Mouse (Mus musculus): Measurements from ENCODE around the gene Nelfb.

Nelfb gene

DNA sequence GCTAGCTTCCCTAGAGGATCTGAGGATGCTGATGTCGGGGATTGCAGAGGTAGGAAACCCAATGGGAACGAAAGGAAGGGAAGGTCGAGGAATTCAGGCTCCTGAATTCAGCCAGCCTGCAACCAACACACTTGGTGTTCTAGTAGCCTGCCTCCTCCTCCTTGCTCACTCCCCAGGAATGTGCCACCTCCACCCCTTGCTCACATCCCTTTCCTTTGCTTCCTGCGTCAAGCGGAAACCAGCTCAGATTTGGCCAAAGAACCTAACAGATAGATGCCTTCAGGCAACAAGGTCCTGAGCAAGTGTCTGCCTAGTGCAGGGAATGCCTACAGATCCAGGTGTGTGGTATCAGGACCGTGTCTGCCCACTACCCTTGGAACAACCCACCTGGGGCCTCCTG is 34.7 kb downstream of the Nelfb start:
- DNase-seq (ENCODE audit: low spot score in 2 of 2): no peak

DNA sequence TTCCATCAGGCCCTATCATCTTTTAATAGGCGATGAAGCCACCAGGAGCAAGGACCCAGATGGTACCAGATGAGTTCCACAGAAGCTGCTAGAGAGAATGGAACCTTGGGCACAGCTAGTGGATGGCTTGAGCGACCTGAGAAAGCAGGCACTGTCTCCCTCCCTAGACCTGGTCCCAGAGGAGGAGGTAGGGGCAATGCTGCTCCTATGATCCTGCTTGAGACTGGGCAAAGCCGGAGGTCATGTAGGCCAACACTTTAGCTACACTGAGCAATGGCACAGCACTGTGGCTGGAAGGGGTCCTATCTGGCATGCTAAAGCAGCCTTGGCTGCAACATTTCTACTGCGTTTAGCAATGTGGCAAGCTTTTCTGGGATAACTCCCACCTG is 35.6 kb downstream of the Nelfb start:
- no peak for DNase-seq (ENCODE audit: low spot score in 2 of 2)

DNA sequence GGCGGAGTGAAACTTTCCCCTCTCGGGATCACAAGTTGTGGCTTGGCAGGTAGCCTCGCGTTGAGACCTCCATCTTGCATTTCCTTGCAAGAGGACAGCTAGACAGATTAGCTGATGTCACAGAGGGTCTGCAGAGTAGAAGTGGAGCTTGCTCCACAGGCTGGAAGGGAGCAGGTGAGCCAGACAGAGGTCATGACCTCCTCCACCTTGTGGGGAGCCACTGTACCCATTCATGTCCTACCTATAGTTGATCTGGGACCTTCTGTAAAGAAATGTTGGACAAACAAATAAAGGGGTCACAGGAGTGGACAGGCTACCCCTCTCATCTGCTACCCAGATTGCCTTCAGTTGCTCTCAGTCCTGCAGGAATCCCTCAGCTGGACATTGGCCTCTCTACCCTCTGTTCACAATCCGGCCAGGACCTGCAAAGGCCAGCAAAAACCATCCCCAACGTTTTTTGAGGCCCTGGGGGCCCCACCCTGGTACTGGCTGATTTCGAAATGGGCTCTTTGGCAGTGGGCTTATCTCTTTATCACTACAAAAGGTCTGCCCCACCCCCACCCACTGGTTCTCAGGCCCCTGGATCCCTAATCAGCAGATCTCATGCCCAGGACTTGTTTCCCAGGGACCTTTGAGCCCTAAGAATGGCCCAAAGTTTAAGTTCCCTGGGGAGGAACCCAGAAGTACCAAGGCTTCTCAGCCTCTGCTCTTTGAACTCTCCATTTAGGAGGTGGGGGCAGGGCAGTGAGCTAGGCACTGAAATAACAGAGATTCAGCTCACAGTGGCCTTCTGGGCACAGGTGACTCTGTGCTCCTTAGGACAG is 36.2 kb downstream of the Nelfb start:
- no peak for DNase-seq (ENCODE audit: low spot score in 2 of 2)

DNA sequence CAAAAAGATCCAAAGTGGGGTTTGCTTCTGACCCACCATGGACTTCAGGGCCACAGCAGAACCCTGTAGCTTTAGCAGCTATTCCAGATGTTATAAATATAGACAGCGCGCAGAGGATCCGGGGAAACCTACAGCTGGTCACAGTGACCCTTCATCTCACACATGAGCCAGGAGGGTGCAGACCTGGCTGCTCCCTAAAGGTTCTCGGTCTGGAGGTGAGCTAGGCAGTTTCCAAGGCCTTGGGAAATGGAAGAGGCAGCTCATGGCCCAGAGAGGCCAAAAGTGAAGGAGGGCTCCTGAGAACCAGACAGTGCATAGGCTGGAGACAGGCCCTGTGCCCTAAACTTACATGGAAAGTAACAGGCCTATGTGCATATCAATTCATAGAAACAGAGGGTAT is 37.5 kb downstream of the Nelfb start:
- no peak for DNase-seq (ENCODE audit: low spot score in 2 of 2)

DNA sequence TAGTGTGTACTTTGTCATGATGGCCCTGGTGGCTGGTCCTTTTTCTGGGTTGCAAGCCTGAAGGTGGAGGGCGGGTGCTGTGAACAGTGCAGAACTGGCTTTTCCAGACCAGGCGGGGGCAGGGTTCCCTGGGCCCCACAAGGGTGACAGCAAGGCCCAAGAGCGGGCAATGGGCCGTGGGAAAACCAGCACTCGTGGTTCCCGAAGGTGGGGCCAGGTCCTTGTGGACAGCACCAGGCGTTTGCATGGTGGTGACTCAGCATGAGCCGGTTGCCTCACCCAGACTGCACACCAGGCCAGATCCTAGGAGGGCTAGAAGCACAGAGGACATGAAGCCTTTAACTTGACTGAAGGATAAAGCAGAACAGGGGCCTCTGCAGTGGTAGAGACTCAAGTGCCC is 38.7 kb downstream of the Nelfb start:
- no peak for DNase-seq (ENCODE audit: low spot score in 2 of 2)

DNA sequence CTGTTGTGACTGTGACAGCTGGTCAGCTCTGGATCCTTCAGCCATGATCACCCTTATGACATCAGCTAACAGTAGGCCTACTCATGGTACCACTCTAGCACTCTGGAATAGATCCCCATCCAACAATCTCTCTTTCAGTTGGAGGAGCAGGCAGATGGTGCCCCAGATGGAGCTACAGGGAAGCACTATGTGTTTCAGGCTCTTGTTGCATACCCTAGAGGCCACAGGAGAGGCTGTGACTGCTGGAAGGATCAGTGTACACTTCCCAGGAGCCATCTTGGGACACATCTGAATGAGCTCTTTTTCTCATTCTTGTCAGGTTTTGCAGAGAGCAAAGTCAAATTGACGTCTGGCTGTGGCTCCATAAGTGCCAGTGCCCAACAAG is 39.5 kb downstream of the Nelfb start:
- no peak for DNase-seq (ENCODE audit: low spot score in 2 of 2)

DNA sequence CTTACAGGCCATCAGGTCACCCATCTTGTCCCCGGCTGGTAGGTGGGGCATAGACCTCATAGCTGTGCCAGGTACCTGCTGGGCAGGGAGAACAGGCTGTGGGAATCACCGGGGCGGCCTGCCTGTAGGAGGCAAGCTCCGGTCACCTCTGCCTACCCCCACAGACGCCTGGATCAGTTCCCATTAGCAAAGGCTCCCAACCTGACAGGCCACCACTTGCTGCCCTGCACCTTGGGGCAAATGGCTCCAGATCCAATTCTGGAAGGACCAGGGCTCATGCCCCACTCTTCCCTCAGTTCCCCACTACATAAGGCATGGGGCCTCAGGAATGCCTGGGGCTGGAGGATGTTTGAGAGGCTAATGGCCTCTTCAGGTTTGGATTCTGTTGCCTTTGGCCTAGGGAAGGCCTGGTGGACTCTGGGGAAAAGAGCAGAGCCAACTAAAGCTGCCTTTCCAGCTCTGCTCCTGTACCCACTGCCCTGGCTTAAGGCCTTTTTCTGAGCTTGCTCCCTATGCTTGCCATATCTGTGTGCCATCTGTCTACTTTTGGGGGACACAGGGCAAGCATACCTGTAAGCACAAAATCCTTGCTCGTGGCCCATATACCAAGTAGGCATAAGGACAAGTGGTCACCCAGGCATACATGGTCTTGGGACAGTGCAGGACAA is 40.1 kb downstream of the Nelfb start:
- no peak for DNase-seq (ENCODE audit: low spot score in 2 of 2)

DNA sequence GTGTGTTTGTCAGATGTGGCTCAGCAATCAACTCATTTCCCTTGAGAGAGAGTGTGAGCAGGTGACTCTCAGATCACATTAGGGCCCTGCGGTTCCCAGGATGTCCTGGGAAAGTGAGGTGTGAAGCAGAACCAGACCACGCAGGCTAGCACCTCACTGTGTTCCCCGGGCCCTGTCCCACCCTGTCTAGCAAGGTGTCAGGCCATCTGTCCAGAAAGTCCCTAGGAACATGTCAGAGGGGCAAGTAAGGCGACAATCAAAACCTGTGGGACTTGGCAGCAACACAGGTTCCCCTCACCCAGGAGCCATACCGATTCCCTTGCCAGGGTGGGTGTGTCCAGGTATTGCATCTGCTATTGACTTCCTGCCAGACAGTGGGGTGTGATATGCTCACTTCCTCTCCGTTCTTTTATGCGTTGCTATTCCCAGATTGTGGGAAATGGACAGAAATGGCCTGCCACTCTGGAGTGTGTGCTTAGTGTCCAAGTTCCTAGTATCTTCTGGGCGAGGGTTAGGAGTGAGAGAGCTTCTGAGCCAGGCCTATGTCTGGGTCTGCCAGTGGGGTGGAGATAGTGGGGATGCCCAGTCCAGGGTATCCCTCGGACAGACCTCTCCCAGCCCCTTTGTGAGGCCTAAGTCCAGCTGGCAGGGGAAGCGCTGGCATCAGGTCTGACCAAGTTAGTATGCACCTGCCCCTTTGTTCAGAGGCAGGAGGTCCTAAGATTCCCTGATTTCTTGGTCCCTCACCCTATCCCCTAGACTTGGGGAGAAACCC is 40.8 kb downstream of the Nelfb start:
- no peak for DNase-seq (ENCODE audit: low spot score in 2 of 2)

DNA sequence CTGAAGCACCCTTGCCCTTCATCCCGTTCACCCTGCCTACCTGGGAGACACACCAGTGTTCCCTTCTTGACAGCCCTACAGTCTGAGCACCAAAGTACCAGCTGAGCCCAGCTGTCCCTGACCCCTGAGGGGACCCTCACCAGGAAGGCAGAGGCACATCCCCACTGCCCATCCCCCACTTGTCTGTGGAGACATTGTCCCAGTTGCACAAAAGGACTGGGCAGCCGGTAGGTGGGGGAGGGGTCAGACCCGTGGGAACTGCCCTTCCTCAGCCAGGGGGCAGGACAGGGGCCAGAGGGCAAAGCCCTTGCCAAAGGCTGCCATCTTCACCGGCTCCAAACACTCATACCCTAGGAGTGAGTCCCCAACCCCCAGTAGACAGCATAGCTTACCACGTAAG is 41.5 kb downstream of the Nelfb start:
- peak in 1 of 2 experiments; percentile 23 for DNase-seq (ENCODE audit: low spot score in 2 of 2)

DNA sequence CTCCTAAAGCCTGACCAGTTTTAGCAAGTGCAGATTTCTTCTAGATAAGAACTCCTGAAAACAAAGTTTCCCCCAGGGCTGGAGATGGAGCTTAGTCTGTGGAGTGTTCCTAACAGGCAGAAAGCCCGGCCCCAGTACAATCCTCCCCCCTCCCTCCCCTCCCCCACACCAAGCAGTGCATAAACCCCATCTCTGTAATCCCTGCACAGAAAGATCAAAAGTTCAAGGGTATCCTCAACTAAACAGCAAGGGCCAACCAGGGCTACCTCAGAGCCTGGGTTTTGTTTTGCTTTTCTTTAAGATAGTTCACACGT is 42.7 kb downstream of the Nelfb start:
- no peak for DNase-seq (ENCODE audit: low spot score in 2 of 2)

DNA sequence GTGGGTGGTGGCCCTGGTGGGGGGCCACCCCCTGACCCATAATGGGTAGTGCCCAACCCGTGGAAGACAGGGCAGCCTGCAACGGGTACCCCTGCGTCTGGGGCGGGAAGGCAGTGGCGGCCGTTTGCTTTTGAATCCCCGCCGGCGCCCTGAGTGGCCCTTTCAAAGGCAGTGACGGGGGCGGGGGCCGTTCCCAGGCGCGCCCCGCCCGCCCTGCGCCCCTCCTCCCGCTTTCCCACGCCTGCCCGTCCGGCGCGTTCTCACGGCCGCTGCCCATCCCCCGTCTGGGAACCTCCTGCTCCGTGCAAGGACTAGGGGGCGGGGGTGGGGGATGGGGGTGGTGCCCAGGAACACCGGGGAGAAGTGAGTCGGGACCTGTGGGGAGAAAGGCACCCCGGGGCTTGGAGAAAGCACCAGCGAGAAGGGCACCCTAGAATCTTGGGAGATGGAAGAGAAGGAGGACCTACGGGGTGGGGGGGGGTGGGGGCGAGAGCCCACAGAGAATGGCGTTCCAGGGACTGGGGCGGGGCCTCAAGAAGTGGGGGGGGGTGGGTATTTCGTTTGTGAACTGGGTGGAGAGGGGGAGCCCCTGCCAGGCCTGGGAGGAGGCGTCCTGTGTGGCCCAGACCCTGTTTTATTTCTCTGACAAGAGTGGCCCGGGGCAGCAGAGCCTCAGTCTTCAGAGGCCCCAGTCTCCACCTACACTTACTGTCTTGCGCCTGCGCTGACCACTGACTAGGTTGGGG is 43.2 kb downstream of the Nelfb start:
- peak in 1 of 2 experiments; percentile 24 for DNase-seq (ENCODE audit: low spot score in 2 of 2)

DNA sequence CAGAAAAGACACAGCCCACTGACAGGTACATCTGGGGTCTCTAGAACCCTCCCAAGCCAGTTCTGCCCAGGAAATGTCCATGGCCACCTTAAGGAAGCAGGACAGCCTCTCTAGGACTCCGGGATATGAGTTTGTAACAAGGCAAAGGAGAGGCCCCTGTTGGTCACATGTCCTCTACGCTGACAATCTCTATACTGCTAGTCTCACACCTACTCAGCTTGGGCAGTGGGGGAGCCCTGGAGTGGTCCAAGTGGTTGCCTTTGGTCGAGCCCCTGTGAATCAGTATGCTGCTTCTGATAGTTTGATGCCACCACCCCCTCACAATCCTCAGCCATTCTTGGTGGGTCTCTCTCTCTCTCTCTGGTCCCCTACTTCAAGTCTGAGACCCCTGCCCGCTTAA is 43.8 kb downstream of the Nelfb start:
- DNase-seq (ENCODE audit: low spot score in 2 of 2): no peak

DNA sequence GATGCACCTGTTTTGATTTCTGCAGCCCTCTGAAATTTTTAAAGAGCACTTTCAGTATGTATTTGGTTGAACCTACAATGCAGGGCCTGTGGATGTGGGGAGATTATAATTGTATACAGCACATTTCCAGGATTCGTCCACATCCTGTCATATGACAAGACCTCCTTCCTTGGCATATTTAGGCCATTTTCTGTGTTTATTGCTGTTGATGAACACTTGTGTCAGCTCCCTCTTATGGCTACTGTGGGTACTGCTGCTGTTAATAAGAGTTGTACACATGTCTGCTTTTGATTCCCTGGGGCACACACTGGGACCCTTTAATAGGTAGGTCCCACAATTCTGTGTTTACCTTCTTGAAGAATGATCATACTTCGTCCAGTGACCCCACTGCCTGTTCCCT is 53.6 kb downstream of the Nelfb start:
- no peak for DNase-seq (ENCODE audit: low spot score in 2 of 2)

DNA sequence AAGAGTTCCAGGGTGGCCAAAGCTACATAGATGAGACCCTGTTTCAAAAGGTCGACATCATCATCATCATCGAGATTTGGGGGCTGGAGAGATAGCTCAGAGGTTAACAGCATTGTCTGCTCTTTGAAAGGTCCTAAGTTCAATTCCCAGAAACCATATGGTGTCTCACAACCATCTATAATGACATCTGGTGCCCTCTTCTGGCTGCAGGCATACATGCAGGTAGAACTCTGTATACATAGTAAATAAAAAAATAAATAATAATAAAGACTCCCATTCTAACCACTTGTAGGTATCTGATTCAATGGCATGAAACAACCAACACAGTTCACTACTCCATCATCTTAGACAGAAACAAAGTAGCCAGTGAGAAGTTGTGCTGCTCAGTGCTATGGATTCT is 54.3 kb downstream of the Nelfb start:
- DNase-seq (ENCODE audit: low spot score in 2 of 2): no peak

DNA sequence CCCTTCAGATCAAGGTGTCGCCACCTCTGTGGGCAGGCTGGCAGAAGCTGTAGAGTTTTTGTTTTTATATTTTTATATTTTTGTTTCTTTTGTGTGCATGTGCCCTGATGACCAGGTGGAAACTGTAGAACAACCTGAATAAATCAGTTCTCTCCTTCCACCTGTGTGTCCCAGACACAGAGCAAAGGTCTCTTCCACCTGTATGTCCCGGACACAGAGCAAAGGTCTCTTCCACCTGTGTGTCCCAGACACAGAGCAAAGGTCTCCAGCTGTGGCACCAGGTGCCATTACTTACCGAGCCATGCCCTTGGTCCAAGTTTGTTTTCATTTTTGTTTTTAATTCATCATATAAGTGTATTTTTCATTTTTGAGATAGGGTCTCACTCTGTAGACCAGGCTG is 55.1 kb downstream of the Nelfb start:
- no peak for DNase-seq (ENCODE audit: low spot score in 2 of 2)

DNA sequence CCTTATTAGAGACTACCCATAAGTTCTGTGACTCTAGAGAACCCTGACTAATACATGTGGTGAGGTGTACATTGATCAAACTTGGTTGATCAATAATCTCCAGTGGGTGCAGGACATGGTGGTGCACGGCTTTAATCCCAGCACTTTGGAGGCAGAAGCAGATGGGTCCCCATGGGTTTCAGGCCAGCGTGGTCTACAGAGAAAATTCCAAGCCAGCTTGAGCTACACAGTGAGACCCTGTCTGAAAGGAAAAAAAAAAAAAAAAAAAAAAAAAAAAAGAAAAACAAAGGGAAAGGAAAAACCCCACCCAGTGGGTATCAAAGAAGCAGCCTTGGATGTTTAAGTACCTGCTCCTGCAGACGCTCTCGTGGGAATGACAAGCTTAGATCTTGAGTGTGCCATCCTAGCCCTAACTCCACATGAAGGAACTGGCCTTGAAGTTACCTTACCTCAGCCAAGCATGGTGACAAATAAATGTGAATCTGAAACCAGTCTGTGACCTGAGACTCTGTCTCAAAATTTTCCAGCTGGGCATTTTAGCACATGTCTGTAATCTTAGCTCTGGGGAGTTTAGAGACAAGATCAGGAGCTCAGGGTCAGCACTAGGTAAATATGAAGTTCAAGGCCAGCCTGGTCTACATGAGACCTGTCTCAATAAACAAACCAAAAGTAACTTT is 59.9 kb downstream of the Nelfb start:
- DNase-seq (ENCODE audit: low spot score in 2 of 2): no peak
